In the genomic region with DNA sequence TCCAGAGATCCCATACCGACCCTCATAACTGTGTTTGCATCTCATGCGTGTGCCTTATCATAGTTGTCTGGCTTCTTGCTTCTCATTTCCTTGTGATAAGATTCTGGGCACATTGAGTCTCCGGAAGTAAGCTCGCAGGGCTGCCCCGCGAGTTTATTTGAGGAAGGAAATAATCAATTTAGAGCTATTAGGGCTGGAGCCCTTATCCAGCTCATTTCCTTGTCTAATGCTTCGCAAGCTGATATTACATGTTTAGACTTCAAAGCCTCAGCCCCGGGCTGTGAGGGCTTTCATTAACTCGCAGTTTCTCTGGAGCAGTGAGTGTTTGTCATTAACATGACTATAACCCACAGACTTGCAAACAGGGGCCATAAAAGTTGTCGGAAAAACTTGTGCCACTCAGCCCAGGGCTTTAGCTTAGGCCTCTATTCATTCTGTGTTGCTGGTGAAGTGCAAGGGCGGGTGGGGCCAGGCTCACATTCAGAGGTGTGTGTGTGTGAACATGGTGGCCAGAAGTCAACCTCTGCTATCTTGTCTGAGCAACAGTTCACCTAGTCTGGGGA, we compare ENCODE assay signal across 7 mouse cellular contexts.
A peak's percentile ranks its signal among the peaks of the same experiment; 100 is the strongest.
DNase-seq lines count a peak whose midpoint lies in the region; ATAC-seq lines count a peak whose summit lies in the region.

No protein-coding gene starts in this region.

- no peak overlapping the region for H3K9ac ChIP-seq in neural tube, embryonic 11.5 days (ENCODE audit: low read length)
- no peak overlapping the region for H3K9ac ChIP-seq in intestine, embryonic 16.5 days (ENCODE audit: low read depth, low read length)
- H3K9ac ChIP-seq in liver, embryonic 13.5 days = no peak overlapping the region

- peak; percentile 15 for DNase-seq in neural tube, embryonic 11.5 days (ENCODE audit: low spot score)
- no peak for DNase-seq in neural tube, embryonic 10.5 days (ENCODE audit: extremely low spot score, low spot score)
- no peak for DNase-seq in liver, embryonic 13.5 days
- DNase-seq in spleen, postnatal 4 days (ENCODE audit: low spot score in 2 of 2) = no peak
- DNase-seq in layer of hippocampus, postnatal 36 days = no peak
- DNase-seq in adipocyte (ENCODE audit: low spot score) = no peak

- H3K4me3 ChIP-seq in neural tube, embryonic 11.5 days (ENCODE audit: low read depth, low read length) = no peak overlapping the region
- H3K4me3 ChIP-seq in intestine, embryonic 16.5 days (ENCODE audit: low read length) = no peak overlapping the region
- no peak overlapping the region for H3K4me3 ChIP-seq in liver, embryonic 13.5 days (replicated peaks)

- H3K27ac ChIP-seq in neural tube, embryonic 11.5 days (ENCODE audit: low read depth, low read length) = no peak overlapping the region
- peak overlapping the region; percentile 39; the same call in 1 of the 2 replicates for H3K27ac ChIP-seq in intestine, embryonic 16.5 days (ENCODE audit: low read length)
- H3K27ac ChIP-seq in liver, embryonic 13.5 days = 0 out of 2 replicates have a peak overlapping the region, but pooled peaks have one; percentile 3

- H3K4me2 ChIP-seq in neural tube, embryonic 11.5 days (ENCODE audit: low read depth) = no peak overlapping the region
- H3K4me2 ChIP-seq in intestine, embryonic 16.5 days (ENCODE audit: low read depth, low read length) = 0 out of 2 replicates have a peak overlapping the region, but pooled peaks have one; percentile 5
- H3K4me2 ChIP-seq in liver, embryonic 13.5 days = no peak overlapping the region

- no peaks in the 10 kb centered on the region for H3K36me3 ChIP-seq in neural tube, embryonic 11.5 days (ENCODE audit: control insufficient read depth, insufficient read depth, low read length)
- H3K36me3 ChIP-seq in intestine, embryonic 16.5 days (ENCODE audit: control insufficient read depth, insufficient read depth, low read length) = no peaks in the 10 kb centered on the region
- H3K36me3 ChIP-seq in liver, embryonic 13.5 days = no peaks in the 10 kb centered on the region

- no peaks in the 10 kb centered on the region for H3K27me3 ChIP-seq in neural tube, embryonic 11.5 days (ENCODE audit: control insufficient read depth, insufficient read depth, low read length)
- no peaks in the 10 kb centered on the region for H3K27me3 ChIP-seq in intestine, embryonic 16.5 days (replicated peaks; ENCODE audit: control insufficient read depth, insufficient read depth, low read length)
- H3K27me3 ChIP-seq in liver, embryonic 13.5 days = 0 out of 2 replicates have a peak, but pooled peaks cover 6% of the 10 kb centered on the region

- WGBS in neural tube, embryonic 11.5 days = 31% methylated on average over 11 of the region's 11 CpGs
- WGBS in intestine, embryonic 16.5 days = 30% methylated on average over 11 of the region's 11 CpGs
- WGBS in liver, embryonic 13.5 days (ENCODE audit: insufficient replicate concordance) = 8% methylated on average over 11 of the region's 11 CpGs

- H3K9me3 ChIP-seq in neural tube, embryonic 11.5 days (ENCODE audit: control insufficient read depth, low read length) = no peaks in the 10 kb centered on the region
- no peaks in the 10 kb centered on the region for H3K9me3 ChIP-seq in intestine, embryonic 16.5 days (ENCODE audit: control insufficient read depth, low read length)
- H3K9me3 ChIP-seq in liver, embryonic 13.5 days (replicated peaks) = no peaks in the 10 kb centered on the region

- no peak; the same call in 1 of the 2 replicates for ATAC-seq in neural tube, embryonic 11.5 days (ENCODE audit: insufficient read depth, low FRiP score, low TSS enrichment)
- peak; percentile 60 for ATAC-seq in intestine, embryonic 16.5 days
- no peak for ATAC-seq in liver, embryonic 13.5 days (ENCODE audit: low read depth)

- H3K4me1 ChIP-seq in neural tube, embryonic 11.5 days (ENCODE audit: control insufficient read depth, insufficient read depth, low read length) = no peaks in the 10 kb centered on the region; the same call in 1 of the 2 replicates
- H3K4me1 ChIP-seq in intestine, embryonic 16.5 days (ENCODE audit: control insufficient read depth, insufficient read depth, low read length) = peaks cover 12% of the 10 kb centered on the region
- H3K4me1 ChIP-seq in liver, embryonic 13.5 days (replicated peaks) = peaks cover 12% of the 10 kb centered on the region
